Mouse (Mus musculus): ENCODE results near the gene Osbpl6.

DNA sequence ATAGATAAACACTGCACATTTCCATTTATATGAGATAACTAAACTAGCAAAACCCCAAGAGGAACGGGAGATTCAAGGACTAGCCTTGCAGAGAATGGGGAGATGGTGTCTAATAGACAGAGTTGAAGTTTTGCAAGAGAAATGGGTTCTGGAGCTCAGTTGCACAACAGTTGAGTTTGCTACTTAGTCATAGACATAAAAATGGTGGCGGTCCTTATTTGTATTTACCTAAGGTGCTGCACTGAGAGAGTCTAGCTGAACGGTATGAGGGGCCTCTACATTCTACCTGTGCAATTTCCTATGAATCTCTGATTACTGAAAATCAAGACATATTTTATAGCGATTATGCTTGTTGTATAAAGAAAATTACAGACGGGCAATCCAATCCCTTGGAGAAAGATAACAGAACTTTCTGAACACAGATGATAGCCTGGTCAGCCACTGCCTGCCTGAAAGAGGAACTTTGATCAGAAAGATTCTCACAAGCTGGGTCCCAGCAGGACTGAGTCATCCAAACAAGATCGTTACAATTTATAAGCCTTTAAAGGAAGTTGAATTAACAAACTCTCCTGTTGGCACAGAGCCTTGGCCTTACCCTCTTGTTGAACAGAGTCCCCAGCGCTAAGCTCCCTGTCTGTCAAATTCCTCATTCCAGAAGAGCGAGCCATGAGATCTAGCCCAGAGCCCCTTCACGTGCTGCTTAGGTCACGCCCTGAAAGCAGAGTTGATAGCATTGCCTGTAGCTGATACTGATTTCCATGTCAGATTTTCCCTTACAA is 204.2 kb downstream of the Osbpl6 start:
- TF ChIP-seq CTCF (IDR thresholded peaks at IDR 0.05; ENCODE audit: extremely low read depth, insufficient read depth, low read length) (no peak), POLR2A (IDR thresholded peaks at IDR 0.05; ENCODE audit: extremely low read depth, insufficient read depth, low read length) (no peak)

Measured in cortical plate, adult 2 months (tissue).